Mouse (Mus musculus) embryonic stem cell, embryonic (primary cell): Measurements from ENCODE around the gene Ephb3.

Experiments
- CTCF ChIA-PET, 4 experiments: fragments of 300-600 bp in 2 of 4; fragments of 350-600 bp in 2 of 4; sonication (Branson Sonifier 250); formaldehyde crosslinking; loops; one replicate each; lab custom pipeline; 2022; ENCODE audit warnings: inconsistent platforms in 2 of 4; lab: Charles Lee
- POLR2A ChIA-PET, 4 experiments: fragments of 300-600 bp in 2 of 4; fragments of 350-600 bp in 2 of 4; sonication (Branson Sonifier 250); formaldehyde crosslinking; loops; one replicate each; lab custom pipeline; 2022; ENCODE audit warnings: antibody characterized with exemption in 4 of 4, inconsistent platforms in 1 of 4; lab: Charles Lee

Ephb3 gene

GRCm38 (mm10) chr16:21196576-21196975 lies 8.0 kb upstream of the Ephb3 start:
- CTCF ChIA-PET, result interaction anchor here in 2 of 4 experiments (1.1 to 5.6 kb wide), 4 partner anchors 196 to 432 kb away, joined by 4 to 83 read pairs (median 6); no protein-coding TSS in a partner anchor
- POLR2A ChIA-PET, result interaction anchor here in 2 of 4 experiments (0.7 to 2.9 kb wide), 2 partner anchors 8 to 9 kb away, joined by 3 to 11 read pairs; partner anchors contain the start of gene Ephb3 (in 1 of the 2)

- ChIA-PET POLR2A (interaction anchor here in 2 of 4 experiments (0.7 to 3.7 kb wide), 3 partner anchors 195 to 196 kb away, joined by 3 to 25 read pairs (median 6); no protein-coding TSS in a partner anchor), CTCF (interaction anchor here in 3 of 4 experiments (0.8 to 5.6 kb wide), 8 partner anchors 9 to 433 kb away, joined by 3 to 83 read pairs (median 8); no protein-coding TSS in a partner anchor)
Measured at GRCm38 (mm10) chr16:21197542-21197941, 7.0 kb upstream of the Ephb3 start.

GRCm38 (mm10) chr16:21198006-21198405 lies 6.5 kb upstream of the Ephb3 start:
- ChIA-PET POLR2A (interaction anchor here in 3 of 4 experiments (0.6 to 3.7 kb wide), 10 partner anchors 9 to 237 kb away, joined by 3 to 25 read pairs (median 4); no protein-coding TSS in a partner anchor), CTCF (interaction anchor here (0.5 to 5.6 kb wide), 28 partner anchors 8 to 673 kb away, joined by 3 to 83 read pairs (median 5); no protein-coding TSS in a partner anchor)

GRCm38 (mm10) chr16:21198529-21198928 lies 6.0 kb upstream of the Ephb3 start:
- ChIA-PET POLR2A (interaction anchor here in 3 of 4 experiments (0.5 to 3.7 kb wide), 17 partner anchors 9 to 1205 kb away, joined by 3 to 25 read pairs (median 3); partner anchors contain the start of genes Clcn2 (in 1 of the 3) and Polr2h (in 1 of the 3)), CTCF (interaction anchor here (0.5 to 5.6 kb wide), 52 partner anchors 9 to 1101 kb away, joined by 3 to 83 read pairs (median 4); partner anchors contain the start of gene Vps8 (in 1 of the 4))

- POLR2A ChIA-PET, result interaction anchor here in 3 of 4 experiments (0.6 to 3.7 kb wide), 11 partner anchors 9 to 194 kb away, joined by 3 to 25 read pairs (median 3); no protein-coding TSS in a partner anchor
- CTCF ChIA-PET, result interaction anchor here (0.5 to 5.6 kb wide), 23 partner anchors 11 to 490 kb away, joined by 3 to 83 read pairs (median 5); no protein-coding TSS in a partner anchor
Measured at GRCm38 (mm10) chr16:21199426-21199825, 5.1 kb upstream of the Ephb3 start.

GRCm38 (mm10) chr16:21202731-21203130 lies 1.8 kb upstream of the Ephb3 start:
- CTCF ChIA-PET, result interaction anchor here (0.6 to 4.0 kb wide), 12 partner anchors 10 to 218 kb away, joined by 3 to 44 read pairs (median 4); no protein-coding TSS in a partner anchor
- POLR2A ChIA-PET, result interaction anchor here (0.6 to 2.1 kb wide), 23 partner anchors 10 to 533 kb away, joined by 3 to 11 read pairs (median 4); partner anchors contain the start of gene Vps8 (in 1 of the 4)

GRCm38 (mm10) chr16:21205093-21205886 lies 735 bp downstream of the Ephb3 start:
- ChIA-PET POLR2A (interaction anchor here (0.6 to 2.6 kb wide), 81 partner anchors 9 to 1203 kb away, joined by 3 to 55 read pairs (median 5); partner anchors contain the start of genes Ap2m1 (in 1 of the 4), Clcn2 (in 1 of the 4), Eif2b5 (in 1 of the 4) and Polr2h (in 1 of the 4)), CTCF (interaction anchor here (0.6 to 2.2 kb wide), 38 partner anchors 13 to 570 kb away, joined by 3 to 114 read pairs (median 4); partner anchors contain the start of genes Clcn2 (in 1 of the 4) and Polr2h (in 1 of the 4))

GRCm38 (mm10) chr16:21208001-21208565 lies 3.5 kb downstream of the Ephb3 start:
- ChIA-PET CTCF (interaction anchor here in 1 of 4 experiments (1.0 kb wide), 1 partner anchor 185 kb away, joined by 3 read pairs; no protein-coding TSS in a partner anchor), POLR2A (interaction anchor here in 3 of 4 experiments (0.6 to 1.7 kb wide), 9 partner anchors 9 to 731 kb away, joined by 3 to 5 read pairs (median 4); no protein-coding TSS in a partner anchor)

GRCm38 (mm10) chr16:21209290-21209689 lies 4.7 kb downstream of the Ephb3 start:
- ChIA-PET CTCF (interaction anchor here in 2 of 4 experiments (1.5 to 2.1 kb wide), 2 partner anchors 183 kb away, joined by 6 to 11 read pairs; no protein-coding TSS in a partner anchor), POLR2A (interaction anchor here in 3 of 4 experiments (0.7 to 1.7 kb wide), 10 partner anchors 10 to 203 kb away, joined by 3 to 6 read pairs (median 4); no protein-coding TSS in a partner anchor)

GRCm38 (mm10) chr16:21210204-21210603 lies 5.6 kb downstream of the Ephb3 start:
- POLR2A ChIA-PET, result interaction anchor here (0.6 to 1.8 kb wide), 13 partner anchors 9 to 186 kb away, joined by 3 to 7 read pairs (median 4); no protein-coding TSS in a partner anchor
- CTCF ChIA-PET, result interaction anchor here in 2 of 4 experiments (1.5 to 2.1 kb wide), 2 partner anchors 182 kb away, joined by 6 to 11 read pairs; no protein-coding TSS in a partner anchor

- POLR2A ChIA-PET, result interaction anchor here (0.6 to 2.6 kb wide), 17 partner anchors 8 to 517 kb away, joined by 3 to 12 read pairs (median 4); no protein-coding TSS in a partner anchor
- CTCF ChIA-PET, result interaction anchor here in 2 of 4 experiments (1.0 to 2.1 kb wide), 3 partner anchors 181 to 182 kb away, joined by 3 to 11 read pairs (median 6); no protein-coding TSS in a partner anchor
Measured at GRCm38 (mm10) chr16:21210667-21211338, 6.2 kb downstream of the Ephb3 start.

- ChIA-PET POLR2A (interaction anchor here (0.6 to 2.6 kb wide), 20 partner anchors 9 to 1018 kb away, joined by 3 to 12 read pairs (median 4); no protein-coding TSS in a partner anchor), CTCF (interaction anchor here in 2 of 4 experiments (0.6 to 1.0 kb wide), 3 partner anchors 17 to 181 kb away, joined by 3 to 4 read pairs (median 3); no protein-coding TSS in a partner anchor)
Measured at GRCm38 (mm10) chr16:21211501-21211900, 6.9 kb downstream of the Ephb3 start.

- ChIA-PET CTCF (interaction anchor here in 1 of 4 experiments (0.6 kb wide), 1 partner anchor 407 kb away, joined by 3 read pairs; no protein-coding TSS in a partner anchor), POLR2A (interaction anchor here in 2 of 4 experiments (0.6 to 2.6 kb wide), 10 partner anchors 8 to 1222 kb away, joined by 3 to 8 read pairs (median 4); no protein-coding TSS in a partner anchor)
Measured at GRCm38 (mm10) chr16:21212369-21212768, 7.8 kb downstream of the Ephb3 start.

GRCm38 (mm10) chr16:21213939-21214338 lies 9.4 kb downstream of the Ephb3 start:
- CTCF ChIA-PET, result interaction anchor here in 2 of 4 experiments (1.0 to 1.6 kb wide), 3 partner anchors 31 to 179 kb away, joined by 4 to 9 read pairs (median 4); no protein-coding TSS in a partner anchor
- POLR2A ChIA-PET, result interaction anchor here (0.6 to 2.3 kb wide), 16 partner anchors 8 to 774 kb away, joined by 3 to 22 read pairs (median 4); partner anchors contain the start of gene Ephb3 (in 4 of the 4)

- ChIA-PET POLR2A (interaction anchor here (0.6 to 2.3 kb wide), 17 partner anchors 7 to 209 kb away, joined by 3 to 22 read pairs (median 4); partner anchors contain the start of gene Ephb3 (in 4 of the 4)), CTCF (interaction anchor here (0.6 to 1.6 kb wide), 5 partner anchors 14 to 456 kb away, joined by 3 to 9 read pairs (median 4); no protein-coding TSS in a partner anchor)
Measured at GRCm38 (mm10) chr16:21214803-21215202, 10.2 kb downstream of the Ephb3 start.

- ChIA-PET POLR2A (interaction anchor here in 2 of 4 experiments (0.6 to 2.0 kb wide), 3 partner anchors 9 to 64 kb away, joined by 5 to 8 read pairs (median 5); partner anchors contain the start of gene Ephb3 (in 1 of the 2)), CTCF (no interaction called here)
Measured at GRCm38 (mm10) chr16:21216047-21216446, 11.5 kb downstream of the Ephb3 start.
